Mouse (Mus musculus): ENCODE results near the gene Taok3.

GRCm38 (mm10) chr5:117123840-117124239, 3.9 kb downstream of the Taok3 start:
- TF ChIP-seq POLR2A (IDR thresholded peaks at IDR 0.05; ENCODE audit: low read depth, low read length) (no peak), CTCF (conservative IDR thresholded peaks at IDR 0.05; ENCODE audit: insufficient read depth, insufficient read length, low read depth, low read length) (no peak)

Data from kidney, adult 2 months (tissue).